Mouse (Mus musculus) liver, adult 10 weeks (tissue): ENCODE results near the gene Bola1. TPM values are rescaled to one million over a fixed set of nuclear protein-coding genes. Genes with fewer than 3 reads are reported as not detected.

Experiments
- polyA plus RNA-seq: library from polyadenylated mRNA; stranded (reverse); fragments of 350-450 nt; fragmentation: Illumina TruSeq; extraction: RNeasy Lipid Tissue Mini Kit (QIAGEN cat#74804); gene quantifications from one replicate; pipeline ENCODE4 v1.2.3, GENCODE M21; 2014; ENCODE audit warnings: low read depth, low replicate concordance

Gene Bola1
- polyA plus RNA-seq, 1 experiment from 2014 or later, result 3.3 TPM

Other genes with a start within 250 kb of the Bola1 start
- 1.3 TPM for gene Plekho1, start 223.7 kb downstream of the Bola1 start, polyA plus RNA-seq
- 18.5 TPM for gene Vps45, start 161.2 kb downstream of the Bola1 start, polyA plus RNA-seq
- gene Otud7b, start 115.2 kb downstream of the Bola1 start, polyA plus RNA-seq, result 9.9 TPM
- 1.4 TPM for gene Mtmr11, start 57.7 kb downstream of the Bola1 start, polyA plus RNA-seq
- gene Sf3b4, start 47.4 kb downstream of the Bola1 start, polyA plus RNA-seq, result 4.1 TPM
- not detected for gene Sv2a, start 38.6 kb downstream of the Bola1 start, polyA plus RNA-seq
- not detected for gene Hist2h2ab, start 156 bp upstream of the Bola1 start, polyA plus RNA-seq
- not detected for gene Hist2h2ac, start 1.2 kb upstream of the Bola1 start, polyA plus RNA-seq
- gene Hist2h2be, start 1.4 kb upstream of the Bola1 start, polyA plus RNA-seq, result 2.7 TPM
- gene Hist2h3c2, start 19.4 kb upstream of the Bola1 start, polyA plus RNA-seq, result 2.9 TPM
- not detected for gene Hist2h2aa2, start 20.6 kb upstream of the Bola1 start, polyA plus RNA-seq
- not detected for gene Hist2h2aa1, start 25.8 kb upstream of the Bola1 start, polyA plus RNA-seq
- 21.3 TPM for gene Hist2h3c1, start 27.0 kb upstream of the Bola1 start, polyA plus RNA-seq
- 0.48 TPM for gene Hist2h4, start 43.6 kb upstream of the Bola1 start, polyA plus RNA-seq
- gene Hist2h3b, start 48.9 kb upstream of the Bola1 start, polyA plus RNA-seq, result not detected
- not detected for gene Hist2h2bb, start 50.0 kb upstream of the Bola1 start, polyA plus RNA-seq
- 1.2 TPM for gene Fcgr1, start 74.3 kb upstream of the Bola1 start, polyA plus RNA-seq
- not detected for gene BC107364, start 232.6 kb upstream of the Bola1 start, polyA plus RNA-seq